Mouse (Mus musculus) gonadal fat pad, adult 2 months (tissue): Measurements from ENCODE around the gene Nlrc4. TPM values are rescaled to one million over a fixed set of nuclear protein-coding genes. Genes with fewer than 3 reads are reported as not detected.
"Not testable (repeated sequence)": the region's sequence is repeated elsewhere in the genome, so short reads cannot be mapped to it uniquely, and the experiment has no call there.

Experiments
- DNase-seq: peaks from one replicate; pipeline ENCODE4 v3.0.0-alpha.2; 2012; ENCODE audit warnings: low read depth
- polyA plus RNA-seq: library from polyadenylated mRNA; depleted of rRNA; stranded (reverse); fragments of >200 nt; gene quantifications from 2 replicates; pipeline ENCODE4 v1.2.3, GENCODE M21; 2012; rRNA removed

Gene Nlrc4
- 0.15 and 0.24 TPM in 2 replicates for polyA plus RNA-seq

DNA sequence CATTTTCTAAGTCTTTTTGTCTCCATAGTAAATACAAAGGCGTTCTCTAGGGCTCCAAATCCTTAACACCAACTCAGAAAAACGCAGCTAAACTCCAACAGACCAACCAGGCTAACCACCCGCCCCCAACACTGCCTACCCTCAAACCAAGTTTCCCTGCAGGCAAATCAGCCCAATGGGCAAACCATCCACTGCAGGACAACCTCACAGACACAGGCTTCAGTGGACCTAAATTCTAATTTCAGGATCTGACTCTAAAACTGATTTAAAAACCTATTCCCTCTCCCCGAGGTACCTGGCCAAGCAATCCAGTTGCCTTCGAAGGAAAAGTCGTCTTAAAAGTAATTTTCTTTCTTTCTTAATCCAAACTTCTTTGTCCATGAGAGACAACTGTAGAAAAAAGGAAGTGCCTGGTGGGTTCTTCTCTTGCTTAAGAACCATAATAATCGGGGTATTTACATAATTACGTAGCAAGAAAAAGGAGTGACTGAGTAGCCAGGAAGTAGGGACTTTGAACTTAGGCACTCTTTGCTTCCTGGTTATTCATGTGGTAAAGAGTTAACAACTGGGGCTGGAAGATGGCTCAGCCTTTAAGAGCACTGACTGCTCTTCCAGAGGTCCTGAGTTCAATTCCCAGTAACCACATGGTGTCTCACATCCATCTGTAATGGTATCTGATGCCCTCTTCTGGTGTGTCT, at the start of gene Nlrc4:
Nlrc4 (minus strand) TSS at position 432 of the 698 bp plus-strand sequence.
- no peak for DNase-seq

DNA sequence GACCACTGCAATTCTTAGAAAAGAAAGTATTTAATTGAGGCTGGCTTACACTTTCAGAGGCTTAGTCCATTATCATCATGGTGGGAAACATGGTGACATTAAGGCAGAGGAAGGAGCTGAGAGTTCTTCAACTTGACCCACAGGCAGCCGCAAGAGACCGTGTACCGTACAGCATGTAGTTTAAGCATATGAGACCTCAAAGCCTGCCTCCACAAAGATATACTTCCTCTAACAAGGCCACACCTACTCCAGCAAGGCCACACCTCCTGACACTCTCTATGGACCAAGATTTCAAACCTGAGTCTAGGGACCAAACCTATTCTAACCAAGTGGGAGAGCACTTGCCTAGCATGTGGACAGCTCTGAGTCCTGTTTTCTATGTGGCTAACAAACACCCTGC, 49.7 kb upstream of the Nlrc4 start:
- no peak for DNase-seq

DNA sequence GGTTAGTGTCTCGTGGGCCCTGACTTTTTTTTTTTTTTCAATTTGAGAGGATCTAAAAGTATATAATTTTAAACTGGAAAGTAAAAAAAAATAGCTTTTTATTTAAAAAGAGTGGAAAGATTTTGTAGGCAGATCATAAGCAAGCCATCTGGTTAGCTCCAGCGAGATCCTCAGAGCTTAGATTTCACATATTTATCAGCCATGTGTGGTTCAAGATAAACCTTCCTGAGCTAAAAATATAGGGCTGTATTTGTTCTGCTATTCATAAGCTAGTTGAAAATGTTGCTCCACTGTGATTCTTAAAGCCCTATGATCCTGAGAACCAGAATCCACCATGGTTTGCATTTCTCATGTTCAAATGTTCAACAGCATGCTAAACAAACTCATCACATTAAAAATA, 49.0 kb upstream of the Nlrc4 start:
- no peak for DNase-seq

DNA sequence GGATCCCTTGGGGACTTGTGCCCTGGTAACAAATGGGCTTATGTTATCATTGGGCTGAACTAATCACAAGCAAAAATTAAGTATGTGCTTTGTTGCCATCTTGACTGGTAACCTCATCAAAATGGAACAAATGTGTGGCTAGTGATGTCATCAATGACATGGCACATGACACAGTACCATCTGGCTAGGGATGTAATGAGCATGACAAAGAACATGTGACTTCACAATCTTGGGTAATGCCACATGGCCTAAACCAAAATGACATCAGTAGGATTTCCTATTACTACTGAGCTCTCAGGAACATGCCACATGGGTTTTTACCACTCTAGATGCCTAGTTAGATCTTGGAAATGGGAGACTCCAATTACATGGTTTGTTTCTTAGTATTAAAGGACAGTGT, 42.1 kb upstream of the Nlrc4 start:
- DNase-seq = no peak

DNA sequence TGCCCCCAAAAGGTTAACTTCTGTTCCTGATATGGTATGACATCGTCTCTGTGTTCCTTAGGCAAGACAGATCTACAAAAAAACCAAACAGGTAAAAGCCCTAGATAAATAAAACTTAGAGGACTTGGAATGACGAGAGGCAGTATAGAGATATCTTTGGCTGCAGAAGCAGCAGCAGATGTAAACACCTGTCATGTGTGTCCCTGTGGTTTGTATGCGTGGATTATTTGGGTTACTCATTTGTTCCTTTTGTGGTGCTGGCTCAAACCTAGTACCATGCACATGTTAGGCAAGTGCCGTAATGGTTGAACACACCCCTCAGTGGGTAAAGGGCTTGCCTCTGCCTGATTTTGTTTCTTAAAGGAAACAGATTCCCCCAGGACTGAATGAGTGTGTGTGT, 41.3 kb upstream of the Nlrc4 start:
- no peak for DNase-seq

DNA sequence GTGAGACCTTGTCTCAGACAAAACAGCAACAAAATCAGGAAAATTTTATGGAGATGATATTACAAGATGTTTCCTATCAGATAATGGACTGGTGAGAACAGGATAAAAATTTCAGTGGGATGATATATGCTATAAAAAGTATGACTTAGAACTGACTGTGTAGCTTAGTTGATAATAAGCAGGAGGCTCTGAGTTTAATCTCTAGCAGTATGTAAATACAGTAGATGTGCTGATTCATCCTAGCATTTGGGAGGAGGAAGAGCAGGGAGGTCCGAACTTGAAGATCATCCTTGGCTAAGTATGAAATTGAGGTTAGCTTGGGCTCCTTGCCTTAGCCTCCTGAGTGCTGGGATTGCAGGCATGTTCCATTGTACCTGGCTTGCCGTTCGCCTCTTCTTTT, 32.6 kb upstream of the Nlrc4 start:
- no peak for DNase-seq

DNA sequence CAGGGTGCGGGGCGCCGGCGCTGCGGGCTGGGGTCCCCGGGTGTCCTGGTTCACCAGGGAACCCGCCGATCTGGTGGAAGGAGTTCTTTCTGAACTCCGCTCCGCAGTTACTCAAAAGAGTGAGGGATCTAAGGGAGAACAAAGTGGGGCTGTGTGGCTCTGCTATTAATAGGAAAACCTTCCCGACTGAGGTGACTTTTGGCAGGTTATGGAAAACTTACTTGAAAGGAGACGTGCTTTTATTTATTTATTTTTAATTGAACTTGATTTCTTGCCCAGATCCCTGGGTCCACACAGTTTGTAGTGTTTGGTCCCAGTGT, 30.9 kb upstream of the Nlrc4 start:
- no peak for DNase-seq

DNA sequence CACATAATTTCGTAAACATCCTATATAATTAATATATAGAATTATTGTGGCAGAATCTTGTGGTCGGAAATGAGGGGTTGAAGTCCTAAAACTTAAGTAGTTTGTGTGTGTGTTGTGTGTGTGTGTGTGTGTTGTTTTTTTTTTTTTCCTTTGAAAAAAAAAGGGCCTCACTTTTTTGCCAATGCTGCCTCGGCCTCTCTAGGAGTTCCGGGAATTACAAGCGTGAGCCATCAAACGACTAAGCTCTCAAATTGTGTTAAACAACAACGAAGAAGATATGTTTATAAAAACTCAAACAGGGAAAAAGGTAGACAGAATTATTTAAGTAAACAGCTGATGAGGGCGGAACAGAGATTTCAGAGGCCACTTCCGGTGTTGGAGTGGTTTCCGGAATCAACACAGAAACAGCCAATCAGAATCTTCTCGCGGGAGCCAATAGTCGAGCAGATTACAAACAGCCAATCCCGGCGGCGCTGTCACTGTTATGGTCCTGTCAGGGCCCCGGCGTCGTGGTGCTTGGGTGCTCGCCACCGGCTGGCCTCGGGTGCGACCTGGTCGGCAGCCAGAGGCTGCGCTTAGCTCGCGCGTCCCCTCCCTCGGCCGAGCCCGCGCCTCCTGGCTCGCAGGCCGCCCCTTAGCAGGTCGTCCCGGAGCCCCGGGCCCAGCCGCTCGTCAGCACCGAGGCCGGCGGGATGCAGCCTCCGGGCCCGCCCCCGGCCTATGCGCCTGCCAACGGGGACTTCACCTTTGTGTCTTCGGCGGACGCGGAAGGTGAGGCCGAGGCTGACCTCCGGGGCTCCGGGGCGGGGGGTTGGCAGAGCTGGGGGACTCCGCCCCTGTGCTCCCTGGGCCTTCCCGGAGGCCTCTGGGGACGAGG, 30.3 kb upstream of the Nlrc4 start, which contains the start of gene Yipf4:
Yipf4 (plus strand) TSS at position 470 of the 877 bp plus-strand sequence.
- DNase-seq = peak; percentile 66

DNA sequence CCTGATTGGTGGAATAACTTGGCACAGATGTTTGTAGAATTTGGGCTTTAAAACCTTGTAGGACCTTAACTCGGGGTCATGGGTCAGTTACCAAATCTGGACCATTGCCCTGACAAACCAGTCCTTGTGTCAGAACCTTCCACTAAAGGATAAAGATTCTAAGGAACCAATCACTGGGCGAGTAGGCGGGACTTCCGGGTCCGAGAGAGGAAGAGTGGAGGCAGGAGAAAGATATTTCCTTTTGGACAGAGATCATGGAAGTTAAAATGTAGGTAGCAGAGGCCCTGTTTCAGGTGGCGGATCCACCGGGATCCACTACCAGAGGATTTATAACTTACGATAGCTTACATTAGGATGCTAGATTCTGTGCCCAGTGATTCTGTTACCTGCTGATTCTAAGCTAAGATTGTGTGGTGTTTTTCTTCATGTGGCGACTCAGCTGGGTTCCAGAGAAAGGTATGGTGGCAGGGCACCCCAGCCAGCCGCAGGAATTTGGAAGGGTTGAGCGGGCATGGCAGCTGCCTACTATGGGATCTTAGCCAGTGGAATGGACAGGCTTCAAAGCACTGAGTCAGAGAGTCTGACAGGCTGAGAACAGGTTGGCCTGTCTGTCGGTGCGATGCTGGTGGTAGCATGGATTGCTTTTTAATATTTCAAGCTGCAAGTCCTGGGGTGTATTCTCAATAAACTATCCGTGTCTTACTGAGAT, 21.6 kb upstream of the Nlrc4 start:
- DNase-seq = no peak

DNA sequence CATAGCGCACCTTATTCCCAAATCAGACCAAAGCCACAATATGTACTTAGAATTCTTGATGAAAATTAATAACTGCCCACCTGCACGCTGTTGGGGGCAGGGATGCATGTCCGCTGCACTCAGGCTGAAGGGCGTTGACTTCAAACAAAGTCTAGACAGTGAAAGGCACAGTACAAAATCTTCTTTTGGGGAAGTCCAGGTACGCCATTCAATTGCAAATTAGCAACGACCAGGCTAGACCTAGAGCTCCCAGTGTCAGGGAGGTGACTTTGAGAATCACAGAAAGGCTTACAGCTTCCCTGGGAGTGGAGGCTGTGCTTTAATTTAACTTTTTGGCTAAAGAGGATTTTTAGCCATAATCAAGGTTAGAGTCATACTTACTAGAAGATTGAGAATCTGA, 11.2 kb upstream of the Nlrc4 start:
- not testable (repeated sequence) for DNase-seq

DNA sequence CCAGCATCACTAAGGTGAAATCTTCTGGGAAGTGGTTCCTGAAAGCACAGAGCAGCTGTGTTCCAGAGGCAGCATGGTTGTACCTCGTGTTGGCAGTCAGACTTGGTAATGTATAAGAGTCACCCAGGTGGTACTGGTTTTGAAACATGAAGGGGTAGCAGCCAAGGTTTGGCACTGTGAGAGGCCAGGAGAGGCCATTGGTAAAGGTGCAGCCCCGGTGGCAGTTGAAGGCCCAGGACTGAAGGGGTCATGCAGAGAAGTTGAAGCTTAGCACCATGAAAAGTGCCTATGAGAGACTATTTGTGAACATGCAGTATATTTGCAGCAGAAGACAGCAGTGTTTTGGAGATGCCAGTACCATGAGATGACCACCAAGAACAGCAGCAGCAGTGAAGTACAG, 9.0 kb upstream of the Nlrc4 start:
- DNase-seq = not testable (repeated sequence)

DNA sequence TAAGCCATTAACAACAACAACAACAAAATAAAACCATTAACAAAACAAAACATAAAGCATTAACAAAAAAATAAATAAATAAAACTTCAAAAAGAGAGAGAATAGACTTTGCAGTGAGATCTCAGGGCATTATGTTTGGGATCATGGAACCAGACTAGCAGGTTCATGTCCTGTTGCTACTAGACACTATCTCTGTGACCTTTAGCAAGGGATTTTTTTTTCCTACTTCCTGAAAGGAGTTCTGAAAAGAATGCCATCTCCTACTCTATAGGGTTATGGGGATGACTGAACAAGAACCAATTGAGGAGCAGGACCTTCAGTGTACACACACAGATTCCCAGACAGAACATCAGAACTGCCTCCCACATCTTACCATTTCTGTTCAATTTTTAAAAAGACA, 4.6 kb upstream of the Nlrc4 start:
- DNase-seq = peak; percentile 28

DNA sequence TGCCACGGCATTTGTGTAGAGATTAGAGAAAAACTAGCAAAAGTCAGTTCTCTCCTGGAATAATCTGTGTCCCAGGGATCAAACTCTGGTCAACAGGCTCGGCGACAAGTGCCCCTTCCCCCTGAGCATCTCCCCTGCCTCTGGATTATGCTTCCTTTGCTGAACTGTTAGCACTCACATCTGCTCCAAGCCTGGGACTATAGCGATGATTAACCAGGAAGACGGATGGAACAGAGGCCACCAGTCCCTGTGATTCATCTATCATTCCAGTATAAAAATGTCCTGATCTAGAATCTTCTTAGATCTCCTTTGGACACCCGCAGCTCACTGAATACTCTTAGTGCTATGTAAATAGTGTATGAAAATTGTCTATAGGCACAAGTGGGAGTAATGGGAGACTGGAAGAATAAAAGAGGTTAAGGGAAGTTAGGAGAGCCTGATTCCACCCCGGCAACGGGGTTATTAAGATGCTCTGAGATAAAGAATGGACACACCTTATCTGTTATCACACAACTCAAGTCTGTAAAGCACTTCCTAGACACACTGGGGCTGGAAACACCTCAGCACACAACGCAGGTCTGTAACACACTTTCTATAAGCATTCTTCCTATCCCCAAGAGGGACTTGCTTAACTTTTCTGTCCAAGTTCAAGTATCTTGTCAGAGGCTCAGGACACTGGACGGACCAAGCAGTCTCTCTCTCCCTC, 817 bp downstream of the Nlrc4 start:
- no peak for DNase-seq

DNA sequence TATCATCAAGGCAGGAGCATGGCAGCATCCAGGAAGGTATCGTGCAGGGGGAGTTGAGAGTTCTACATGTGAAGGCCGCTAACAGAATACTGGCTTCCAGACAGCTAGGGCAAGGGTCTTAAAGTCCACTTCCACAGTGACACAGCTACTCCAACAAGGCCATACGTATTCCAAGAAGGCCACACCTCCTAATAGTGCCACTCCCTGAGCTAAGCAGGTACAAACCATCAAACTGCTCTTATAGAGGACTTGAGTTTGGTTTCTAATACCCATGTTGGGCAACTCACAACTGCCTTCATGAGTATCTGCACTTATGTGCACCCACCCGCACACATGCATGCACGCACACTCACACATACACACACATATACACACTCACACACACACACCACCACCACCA, 2.1 kb downstream of the Nlrc4 start:
- DNase-seq = no peak

DNA sequence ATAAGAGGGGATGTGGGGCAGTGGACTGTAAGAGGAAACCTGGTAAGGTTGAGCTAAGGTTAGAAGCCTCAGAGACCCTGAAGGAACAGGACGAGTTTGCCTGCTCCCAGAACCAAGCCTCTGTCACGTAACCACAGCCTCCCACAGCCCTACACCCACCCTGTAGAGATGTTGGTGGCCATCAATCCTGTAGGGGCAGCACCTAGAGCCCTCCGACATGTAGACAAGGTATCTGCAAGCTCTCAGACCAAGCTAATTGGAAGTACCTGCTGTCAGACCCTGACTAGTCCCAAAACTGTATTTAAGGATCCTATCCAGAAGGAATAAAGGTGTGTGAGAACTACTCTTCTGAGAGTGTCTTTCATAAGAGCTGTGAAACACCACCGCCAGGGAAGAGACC, 3.5 kb downstream of the Nlrc4 start:
- DNase-seq = no peak

DNA sequence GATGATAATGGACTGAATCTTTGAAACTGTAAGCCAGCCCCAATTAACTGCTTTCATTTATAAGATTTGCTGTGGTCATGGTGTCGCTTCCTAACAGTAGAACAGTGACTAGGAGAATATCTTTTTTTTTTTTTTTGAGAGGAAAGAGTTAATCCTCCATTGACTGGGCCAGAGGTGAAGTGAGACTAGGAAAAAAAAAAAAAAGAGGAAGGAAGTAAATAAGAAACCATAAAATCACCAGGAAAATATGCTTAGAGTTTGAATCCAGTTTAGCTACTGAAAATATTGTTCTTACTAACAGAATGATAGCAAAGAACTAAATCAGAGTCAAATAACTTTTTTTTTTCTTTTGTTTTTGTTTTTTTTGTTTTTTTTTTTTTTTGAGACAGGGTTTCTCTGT, 4.3 kb downstream of the Nlrc4 start:
- DNase-seq = no peak

DNA sequence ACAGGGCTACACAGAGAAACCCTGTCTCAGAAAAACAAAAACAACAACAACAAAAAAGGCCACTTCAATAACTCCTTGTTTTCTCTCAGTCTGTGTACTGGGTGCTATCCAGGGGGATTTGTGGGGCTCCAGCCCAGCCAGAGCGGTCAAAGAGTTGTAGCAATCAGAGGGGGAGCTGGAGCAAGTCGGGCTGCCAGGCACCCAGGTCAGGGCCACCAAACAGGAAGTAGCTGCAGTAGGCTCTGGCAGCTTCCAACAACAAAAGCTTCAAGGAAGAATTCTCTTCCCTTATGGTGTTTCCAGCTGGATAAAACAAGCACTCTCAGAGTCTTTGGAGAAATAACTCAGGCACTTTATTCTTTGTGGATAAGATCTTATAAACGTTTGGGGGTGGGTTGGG, 5.0 kb downstream of the Nlrc4 start:
- no peak for DNase-seq

DNA sequence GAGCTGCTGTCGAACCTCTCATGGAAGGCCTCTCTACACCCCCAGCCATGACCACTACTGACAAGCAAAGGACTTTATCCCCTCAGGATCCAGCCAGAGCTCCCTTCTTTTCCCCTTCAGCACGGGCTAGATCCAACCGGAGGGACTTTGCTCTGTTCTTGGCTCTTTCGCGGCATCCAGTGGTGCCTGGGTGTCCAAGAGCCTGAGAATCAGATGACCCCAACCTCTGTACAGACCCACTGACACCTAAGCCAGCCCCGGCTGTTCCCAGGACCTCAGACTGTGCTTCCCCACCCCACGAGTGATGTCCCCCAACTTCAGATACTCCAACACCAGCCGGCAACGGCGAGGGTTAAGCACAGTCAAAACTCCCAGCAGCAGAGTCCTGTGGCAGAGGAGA, 9.2 kb downstream of the Nlrc4 start:
- no peak for DNase-seq

DNA sequence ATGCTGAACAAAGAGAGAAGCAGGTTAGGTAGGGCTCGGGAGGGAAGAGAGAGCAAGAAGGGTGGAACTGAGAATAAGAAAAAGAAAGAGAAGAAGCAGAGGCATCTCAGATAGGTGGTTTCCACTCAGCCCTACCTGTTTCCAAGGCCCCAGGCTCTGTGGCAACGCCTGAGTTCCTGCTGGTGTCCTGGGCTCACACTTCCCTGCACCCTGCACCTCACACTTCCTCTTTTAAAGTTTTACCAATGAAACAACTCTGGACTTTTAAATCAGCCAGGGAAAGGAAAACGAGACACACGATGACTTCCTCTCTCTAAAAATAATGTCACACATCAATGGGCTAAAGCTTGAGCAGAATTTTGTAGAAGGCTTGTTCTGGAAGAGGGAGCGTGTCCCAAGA, 18.5 kb downstream of the Nlrc4 start:
- no peak for DNase-seq

DNA sequence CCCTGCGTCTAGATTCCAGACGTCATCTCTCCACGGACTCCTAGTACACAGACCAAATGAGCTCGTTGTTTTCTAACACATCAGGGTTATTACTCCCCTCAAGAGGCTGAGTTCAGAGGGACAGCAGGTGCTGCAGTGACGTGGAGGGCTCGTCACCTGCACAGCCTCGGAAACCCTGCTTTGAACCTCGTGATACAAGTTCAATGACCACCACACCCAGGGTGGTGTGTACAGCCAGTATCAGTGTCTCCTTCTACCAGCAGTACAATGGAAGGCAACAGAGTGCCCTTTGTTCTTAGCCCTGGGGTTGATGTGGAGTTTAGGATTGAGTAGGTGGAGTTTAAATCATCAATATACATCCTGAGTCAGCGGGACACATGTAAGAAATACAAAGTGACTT, 21.2 kb downstream of the Nlrc4 start:
- DNase-seq = no peak

DNA sequence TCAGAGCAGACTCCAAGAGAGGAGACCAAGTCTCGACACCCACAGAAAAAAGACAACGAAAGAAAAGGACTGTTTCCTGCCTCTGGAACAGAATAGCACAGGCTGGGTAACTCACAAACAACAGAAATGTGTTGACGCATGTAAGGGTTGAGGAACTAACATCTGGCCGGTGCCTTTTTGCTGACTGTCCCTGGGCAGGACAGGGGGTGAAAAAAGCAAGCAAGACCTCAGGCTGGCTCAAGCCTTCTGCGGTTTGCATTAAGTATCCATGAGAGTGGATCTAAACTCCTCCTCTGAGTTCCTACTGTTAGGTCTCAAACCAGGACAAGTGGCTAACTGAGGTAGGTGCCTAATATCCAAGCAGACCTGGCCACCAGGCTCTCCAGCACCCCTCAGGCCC, 26.3 kb downstream of the Nlrc4 start:
- no peak for DNase-seq

DNA sequence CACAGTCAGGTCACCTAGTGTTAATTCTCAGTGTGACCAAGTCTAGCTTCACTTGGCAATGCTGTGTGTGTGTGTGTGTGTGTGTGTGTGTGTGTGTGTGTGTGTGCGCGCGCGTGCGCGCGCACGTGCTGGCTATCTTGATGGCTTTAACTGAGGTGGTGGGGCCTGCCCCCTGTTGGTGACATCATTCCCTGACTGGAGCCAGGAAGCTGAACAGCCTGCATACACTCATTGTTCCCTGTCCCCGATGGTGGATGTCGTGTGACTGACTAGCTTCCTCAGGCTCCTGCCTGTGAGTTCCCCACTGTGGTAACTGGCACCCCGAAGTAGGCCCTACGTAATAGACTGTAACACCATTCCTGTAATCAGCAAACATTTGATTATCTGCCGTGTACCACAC, 27.5 kb downstream of the Nlrc4 start:
- DNase-seq = no peak
